Mouse (Mus musculus): ENCODE measurements around the gene Tecpr1. TPM values are rescaled to one million over a fixed set of nuclear protein-coding genes. Genes with fewer than 3 reads are reported as not detected.
A peak's percentile ranks its signal among the peaks of the same experiment; 100 is the strongest.

Tecpr1 gene
- polyA plus RNA-seq, 1 experiment from 2014 or later: 48.2 TPM

GRCm38 (mm10) chr5:144254811-144255631, 31.6 kb upstream of the Tecpr1 start:
- Histone ChIP-seq H3K36me3 (ENCODE audit: control insufficient read depth, insufficient read depth, low read length) (no peaks in the 10 kb centered on the region), H3K4me1 (ENCODE audit: control insufficient read depth, insufficient read depth, low read length) (peaks cover 36% of the 10 kb centered on the region), H3K27me3 (ENCODE audit: control insufficient read depth, insufficient read depth, low read depth, low read length) (no peaks in the 10 kb centered on the region), H3K9me3 (replicated peaks; ENCODE audit: control insufficient read depth, low read length, poor library complexity, severe bottlenecking) (no peaks in the 10 kb centered on the region), H3K4me2 (ENCODE audit: low read length) (peak overlapping the region; percentile 82), H3K9ac (ENCODE audit: low read depth, low read length) (peak overlapping the region; percentile 95), H3K27ac (ENCODE audit: low read length) (peak overlapping the region; percentile 85), H3K4me3 (ENCODE audit: low read depth, low read length) (peak overlapping the region; percentile 79)
- peak; percentile 72 for ATAC-seq
- 0% methylated on average over 49 of the region's 84 CpGs for WGBS

- no peaks in the 10 kb centered on the region for H3K9me3 ChIP-seq (replicated peaks; ENCODE audit: control insufficient read depth, low read length, poor library complexity, severe bottlenecking)
- peak overlapping the region; percentile 82 for H3K4me2 ChIP-seq (ENCODE audit: low read length)
- ATAC-seq: 0 out of 2 replicates have a peak, but pooled peaks have one; percentile 4
- H3K27ac ChIP-seq (ENCODE audit: low read length): no peak overlapping the region
- peak overlapping the region; percentile 95; the same call in 1 of the 2 replicates for H3K9ac ChIP-seq (ENCODE audit: low read depth, low read length)
- no peaks in the 10 kb centered on the region for H3K27me3 ChIP-seq (ENCODE audit: control insufficient read depth, insufficient read depth, low read depth, low read length)
- no peaks in the 10 kb centered on the region for H3K36me3 ChIP-seq (ENCODE audit: control insufficient read depth, insufficient read depth, low read length)
- H3K4me1 ChIP-seq (ENCODE audit: control insufficient read depth, insufficient read depth, low read length): peaks cover 32% of the 10 kb centered on the region
- H3K4me3 ChIP-seq (ENCODE audit: low read depth, low read length): peak overlapping the region; percentile 79
- 62% methylated on average over 16 of the region's 16 CpGs for WGBS
Measured at GRCm38 (mm10) chr5:144254122-144254810, 30.9 kb upstream of the Tecpr1 start.

- no peak overlapping the region for H3K9ac ChIP-seq (ENCODE audit: low read depth, low read length)
- no peaks in the 10 kb centered on the region for H3K27me3 ChIP-seq (ENCODE audit: control insufficient read depth, insufficient read depth, low read depth, low read length)
- H3K36me3 ChIP-seq (ENCODE audit: control insufficient read depth, insufficient read depth, low read length): no peaks in the 10 kb centered on the region
- H3K27ac ChIP-seq (ENCODE audit: low read length): no peak overlapping the region
- peaks cover 22% of the 10 kb centered on the region for H3K4me1 ChIP-seq (ENCODE audit: control insufficient read depth, insufficient read depth, low read length)
- no peak for ATAC-seq
- no peak overlapping the region for H3K4me3 ChIP-seq (ENCODE audit: low read depth, low read length)
- 86% methylated on average over 4 of the region's 4 CpGs for WGBS
- no peaks in the 10 kb centered on the region for H3K9me3 ChIP-seq (replicated peaks; ENCODE audit: control insufficient read depth, low read length, poor library complexity, severe bottlenecking)
- H3K4me2 ChIP-seq (ENCODE audit: low read length): no peak overlapping the region
Measured at GRCm38 (mm10) chr5:144253212-144253611, 29.8 kb upstream of the Tecpr1 start.

- H3K4me1 ChIP-seq (ENCODE audit: control insufficient read depth, insufficient read depth, low read length): peaks cover 10% of the 10 kb centered on the region
- no peaks in the 10 kb centered on the region for H3K9me3 ChIP-seq (replicated peaks; ENCODE audit: control insufficient read depth, low read length, poor library complexity, severe bottlenecking)
- 91% methylated on average over 13 of the region's 13 CpGs for WGBS
- no peaks in the 10 kb centered on the region for H3K27me3 ChIP-seq (ENCODE audit: control insufficient read depth, insufficient read depth, low read depth, low read length)
- no peak overlapping the region for H3K4me3 ChIP-seq (ENCODE audit: low read depth, low read length)
- H3K9ac ChIP-seq (ENCODE audit: low read depth, low read length): no peak overlapping the region
- ATAC-seq: no peak
- no peak overlapping the region for H3K27ac ChIP-seq (ENCODE audit: low read length)
- H3K4me2 ChIP-seq (ENCODE audit: low read length): no peak overlapping the region
- no peaks in the 10 kb centered on the region for H3K36me3 ChIP-seq (ENCODE audit: control insufficient read depth, insufficient read depth, low read length)
Measured at GRCm38 (mm10) chr5:144251876-144252577, 28.6 kb upstream of the Tecpr1 start.

GRCm38 (mm10) chr5:144249871-144250270, 26.5 kb upstream of the Tecpr1 start:
- peaks cover 3% of the 10 kb centered on the region; the same call in 1 of the 2 replicates for H3K4me1 ChIP-seq (ENCODE audit: control insufficient read depth, insufficient read depth, low read length)
- no peak overlapping the region for H3K4me2 ChIP-seq (ENCODE audit: low read length)
- 88% methylated on average over 3 of the region's 3 CpGs for WGBS
- H3K27me3 ChIP-seq (ENCODE audit: control insufficient read depth, insufficient read depth, low read depth, low read length): no peaks in the 10 kb centered on the region
- H3K4me3 ChIP-seq (ENCODE audit: low read depth, low read length): no peak overlapping the region
- no peak overlapping the region for H3K27ac ChIP-seq (ENCODE audit: low read length)
- no peaks in the 10 kb centered on the region for H3K9me3 ChIP-seq (replicated peaks; ENCODE audit: control insufficient read depth, low read length, poor library complexity, severe bottlenecking)
- no peak for ATAC-seq
- H3K9ac ChIP-seq (ENCODE audit: low read depth, low read length): no peak overlapping the region
- H3K36me3 ChIP-seq (ENCODE audit: control insufficient read depth, insufficient read depth, low read length): no peaks in the 10 kb centered on the region

- WGBS: 86% methylated on average over 10 of the region's 10 CpGs
Measured at GRCm38 (mm10) chr5:144247906-144248585, 24.6 kb upstream of the Tecpr1 start.

GRCm38 (mm10) chr5:144247307-144247706, 23.9 kb upstream of the Tecpr1 start:
- Histone ChIP-seq H3K4me2 (ENCODE audit: low read length) (no peak overlapping the region), H3K36me3 (ENCODE audit: control insufficient read depth, insufficient read depth, low read length) (no peaks in the 10 kb centered on the region), H3K4me3 (ENCODE audit: low read depth, low read length) (no peak overlapping the region), H3K27me3 (ENCODE audit: control insufficient read depth, insufficient read depth, low read depth, low read length) (no peaks in the 10 kb centered on the region), H3K9ac (ENCODE audit: low read depth, low read length) (no peak overlapping the region), H3K4me1 (ENCODE audit: control insufficient read depth, insufficient read depth, low read length) (no peaks in the 10 kb centered on the region), H3K9me3 (replicated peaks; ENCODE audit: control insufficient read depth, low read length, poor library complexity, severe bottlenecking) (no peaks in the 10 kb centered on the region), H3K27ac (ENCODE audit: low read length) (no peak overlapping the region)
- no peak for ATAC-seq
- WGBS: 83% methylated on average over 10 of the region's 10 CpGs

More at GRCm38 (mm10) chr5:144247906-144248585, 24.6 kb upstream of the Tecpr1 start:
- Histone ChIP-seq H3K9ac (ENCODE audit: low read depth, low read length) (no peak overlapping the region), H3K4me2 (ENCODE audit: low read length) (no peak overlapping the region), H3K36me3 (ENCODE audit: control insufficient read depth, insufficient read depth, low read length) (no peaks in the 10 kb centered on the region), H3K4me1 (ENCODE audit: control insufficient read depth, insufficient read depth, low read length) (no peaks in the 10 kb centered on the region), H3K27me3 (ENCODE audit: control insufficient read depth, insufficient read depth, low read depth, low read length) (no peaks in the 10 kb centered on the region), H3K27ac (ENCODE audit: low read length) (no peak overlapping the region), H3K4me3 (ENCODE audit: low read depth, low read length) (no peak overlapping the region), H3K9me3 (replicated peaks; ENCODE audit: control insufficient read depth, low read length, poor library complexity, severe bottlenecking) (no peaks in the 10 kb centered on the region)
- no peak for ATAC-seq

GRCm38 (mm10) chr5:144246669-144247068, 23.3 kb upstream of the Tecpr1 start:
- Histone ChIP-seq H3K4me2 (ENCODE audit: low read length) (no peak overlapping the region), H3K4me1 (ENCODE audit: control insufficient read depth, insufficient read depth, low read length) (no peaks in the 10 kb centered on the region), H3K36me3 (ENCODE audit: control insufficient read depth, insufficient read depth, low read length) (no peaks in the 10 kb centered on the region), H3K27ac (ENCODE audit: low read length) (no peak overlapping the region), H3K4me3 (ENCODE audit: low read depth, low read length) (no peak overlapping the region), H3K9ac (ENCODE audit: low read depth, low read length) (no peak overlapping the region), H3K9me3 (replicated peaks; ENCODE audit: control insufficient read depth, low read length, poor library complexity, severe bottlenecking) (no peaks in the 10 kb centered on the region), H3K27me3 (ENCODE audit: control insufficient read depth, insufficient read depth, low read depth, low read length) (no peaks in the 10 kb centered on the region)
- no peak for ATAC-seq
- 87% methylated on average over 7 of the region's 7 CpGs for WGBS

All from midbrain, embryonic 16.5 days (tissue).